Mouse (Mus musculus) embryonic facial prominence, embryonic 12.5 days (tissue): ENCODE data around the gene Il16. TPM values are rescaled to one million over a fixed set of nuclear protein-coding genes. Genes with fewer than 3 reads are reported as not detected.

Experiments used
- ATAC-seq: fragments of 200-750 bp; cut with Nextera tagmentation; 2 replicates; pipeline ENCODE4 v1.8.0; 2017; ENCODE audit not compliant: insufficient number of reproducible peaks, insufficient read depth, low FRiP score, low TSS enrichment
- H3K27ac ChIP-seq: fragments of 300-500 bp; sonication (generic); 2 replicates; pipeline ENCODE4 v1.5.1; 2016; ENCODE audit warnings: mild to moderate bottlenecking
- H3K27me3 ChIP-seq: fragments of 300-500 bp; sonication (generic); 2 replicates; pipeline ENCODE4 v1.6.1; 2016; ENCODE audit warnings: mild to moderate bottlenecking, moderate library complexity
- H3K36me3 ChIP-seq: fragments of 300-500 bp; sonication (generic); 2 replicates; pipeline ENCODE4 v1.6.1; 2016; ENCODE audit warnings: mild to moderate bottlenecking
- H3K4me1 ChIP-seq: fragments of 300-500 bp; sonication (generic); 2 replicates; pipeline ENCODE4 v1.6.1; 2016
- H3K4me2 ChIP-seq: fragments of 300-500 bp; sonication (generic); replicated peaks from 2 replicates; pipeline ENCODE4 v1.6.1; 2016; ENCODE audit warnings: mild to moderate bottlenecking, moderate library complexity
- H3K4me3 ChIP-seq: fragments of 300-500 bp; sonication (generic); 2 replicates; pipeline ENCODE4 v1.5.1; 2016; ENCODE audit warnings: mild to moderate bottlenecking
- H3K9ac ChIP-seq: fragments of 300-500 bp; sonication (generic); 2 replicates; pipeline ENCODE4 v1.6.1; 2016; ENCODE audit warnings: mild to moderate bottlenecking, moderate library complexity
- H3K9me3 ChIP-seq: fragments of 300-500 bp; sonication (generic); 2 replicates; pipeline ENCODE4 v1.6.1; 2016; ENCODE audit warnings: mild to moderate bottlenecking, moderate library complexity
- WGBS: fragments of 180-500 bp; shearing (Covaris S2); methylation state at CpG from one replicate; pipeline ENCODE4 v1.1.7; 2016; 5-methylcytosine and 5-hydroxymethylcytosine counted together
- polyA plus RNA-seq: library from polyadenylated mRNA; unstranded; fragments of >200 nt; fragmentation: Nextera tagmentation; extraction: Ambion mirVana; gene quantifications from 2 replicates; pipeline ENCODE4 v1.2.1, GENCODE M21; 2016

The Il16 gene
- polyA plus RNA-seq, 1 experiment from 2014 or later, result 3.1 TPM

GRCm38 (mm10) chr7:83652498-83652897, 93.0 kb downstream of the Il16 start:
- 78% methylated on average over 5 of the region's 5 CpGs for WGBS
- H3K4me2 ChIP-seq, result no peak overlapping the region
- H3K4me1 ChIP-seq, result no peaks in the 10 kb centered on the region
- H3K4me3 ChIP-seq, result no peak overlapping the region
- H3K36me3 ChIP-seq, result no peaks in the 10 kb centered on the region
- no peak overlapping the region for H3K9ac ChIP-seq
- H3K9me3 ChIP-seq, result no peaks in the 10 kb centered on the region
- H3K27ac ChIP-seq, result no peak overlapping the region
- ATAC-seq, result no peak
- no peaks in the 10 kb centered on the region for H3K27me3 ChIP-seq

- H3K27me3 ChIP-seq, result no peaks in the 10 kb centered on the region
- no peaks in the 10 kb centered on the region for H3K4me1 ChIP-seq
- H3K27ac ChIP-seq, result no peak overlapping the region
- no peak overlapping the region for H3K9ac ChIP-seq
- H3K36me3 ChIP-seq, result no peaks in the 10 kb centered on the region
- H3K4me2 ChIP-seq, result no peak overlapping the region
- no peaks in the 10 kb centered on the region for H3K9me3 ChIP-seq
- 88% methylated on average over 5 of the region's 5 CpGs for WGBS
- H3K4me3 ChIP-seq, result no peak overlapping the region
- ATAC-seq, result no peak
Observed at GRCm38 (mm10) chr7:83650638-83651037, 94.9 kb downstream of the Il16 start.

- no peaks in the 10 kb centered on the region for H3K4me1 ChIP-seq
- H3K4me2 ChIP-seq, result no peak overlapping the region
- no peak overlapping the region for H3K27ac ChIP-seq
- WGBS, result 82% methylated on average over 7 of the region's 7 CpGs
- no peaks in the 10 kb centered on the region for H3K36me3 ChIP-seq
- no peak for ATAC-seq
- H3K9me3 ChIP-seq, result no peaks in the 10 kb centered on the region
- H3K27me3 ChIP-seq, result no peaks in the 10 kb centered on the region
- no peak overlapping the region for H3K4me3 ChIP-seq
- H3K9ac ChIP-seq, result no peak overlapping the region
Observed at GRCm38 (mm10) chr7:83648807-83649206, 96.7 kb downstream of the Il16 start.

GRCm38 (mm10) chr7:83645476-83645875, 100.0 kb downstream of the Il16 start:
- Histone ChIP-seq H3K9me3 (no peaks in the 10 kb centered on the region), H3K4me3 (no peak overlapping the region), H3K27me3 (no peaks in the 10 kb centered on the region), H3K27ac (no peak overlapping the region), H3K9ac (no peak overlapping the region), H3K4me1 (no peaks in the 10 kb centered on the region), H3K4me2 (no peak overlapping the region), H3K36me3 (peaks cover 11% of the 10 kb centered on the region)
- 84% methylated on average over 5 of the region's 5 CpGs for WGBS
- no peak for ATAC-seq

- Histone ChIP-seq H3K9ac (no peak overlapping the region), H3K36me3 (peaks cover 14% of the 10 kb centered on the region), H3K4me3 (no peak overlapping the region), H3K4me1 (no peaks in the 10 kb centered on the region), H3K27ac (no peak overlapping the region), H3K4me2 (no peak overlapping the region), H3K27me3 (no peaks in the 10 kb centered on the region), H3K9me3 (no peaks in the 10 kb centered on the region)
- 87% methylated on average over 2 of the region's 2 CpGs for WGBS
- ATAC-seq, result no peak
Observed at GRCm38 (mm10) chr7:83644761-83645160, 100.8 kb downstream of the Il16 start.

- Histone ChIP-seq H3K9ac (no peak overlapping the region), H3K36me3 (peaks cover 26% of the 10 kb centered on the region), H3K9me3 (no peaks in the 10 kb centered on the region), H3K27ac (no peak overlapping the region), H3K4me2 (no peak overlapping the region), H3K27me3 (no peaks in the 10 kb centered on the region), H3K4me1 (no peaks in the 10 kb centered on the region), H3K4me3 (no peak overlapping the region)
- WGBS, result 92% methylated on average over 6 of the region's 6 CpGs
- ATAC-seq, result no peak
Observed at GRCm38 (mm10) chr7:83643581-83643980, 101.9 kb downstream of the Il16 start.

GRCm38 (mm10) chr7:83641163-83641562, 104.4 kb downstream of the Il16 start:
- no peak for ATAC-seq
- WGBS, result 37% methylated on average over 2 of the region's 2 CpGs
- peaks cover 45% of the 10 kb centered on the region for H3K36me3 ChIP-seq

GRCm38 (mm10) chr7:83640581-83640980, 104.9 kb downstream of the Il16 start:
- Histone ChIP-seq H3K4me2 (no peak overlapping the region), H3K4me3 (no peak overlapping the region), H3K4me1 (no peaks in the 10 kb centered on the region), H3K27me3 (no peaks in the 10 kb centered on the region), H3K9ac (no peak overlapping the region), H3K27ac (no peak overlapping the region), H3K36me3 (peaks cover 49% of the 10 kb centered on the region), H3K9me3 (no peaks in the 10 kb centered on the region)
- ATAC-seq, result no peak
- 87% methylated on average over 5 of the region's 5 CpGs for WGBS

More at GRCm38 (mm10) chr7:83641163-83641562, 104.4 kb downstream of the Il16 start:
- Histone ChIP-seq H3K9me3 (no peaks in the 10 kb centered on the region), H3K27me3 (no peaks in the 10 kb centered on the region), H3K9ac (no peak overlapping the region), H3K27ac (no peak overlapping the region), H3K4me2 (no peak overlapping the region), H3K4me1 (no peaks in the 10 kb centered on the region), H3K4me3 (no peak overlapping the region)

GRCm38 (mm10) chr7:83639084-83639483, 106.4 kb downstream of the Il16 start:
- Histone ChIP-seq H3K4me3 (no peak overlapping the region), H3K4me2 (no peak overlapping the region), H3K9ac (no peak overlapping the region; the same call in 1 of the 2 replicates), H3K4me1 (peaks cover 3% of the 10 kb centered on the region), H3K27ac (no peak overlapping the region), H3K36me3 (peaks cover 49% of the 10 kb centered on the region), H3K27me3 (no peaks in the 10 kb centered on the region), H3K9me3 (no peaks in the 10 kb centered on the region)
- 82% methylated on average over 3 of the region's 3 CpGs for WGBS
- no peak for ATAC-seq

GRCm38 (mm10) chr7:83637781-83638583, 107.5 kb downstream of the Il16 start:
- Histone ChIP-seq H3K27me3 (no peaks in the 10 kb centered on the region), H3K27ac (no peak overlapping the region), H3K4me2 (no peak overlapping the region), H3K9ac (no peak overlapping the region), H3K9me3 (no peaks in the 10 kb centered on the region), H3K4me1 (peaks cover 14% of the 10 kb centered on the region), H3K36me3 (peaks cover 47% of the 10 kb centered on the region), H3K4me3 (no peak overlapping the region)
- ATAC-seq, result no peak
- 95% methylated on average over 8 of the region's 8 CpGs for WGBS

- H3K36me3 ChIP-seq, result peaks cover 45% of the 10 kb centered on the region
- no peak for ATAC-seq
- no peaks in the 10 kb centered on the region for H3K27me3 ChIP-seq
- no peak overlapping the region for H3K4me3 ChIP-seq
- no peaks in the 10 kb centered on the region for H3K9me3 ChIP-seq
- H3K4me1 ChIP-seq, result peaks cover 18% of the 10 kb centered on the region
- H3K4me2 ChIP-seq, result no peak overlapping the region
- 84% methylated on average over 8 of the region's 8 CpGs for WGBS
- H3K27ac ChIP-seq, result no peak overlapping the region
- no peak overlapping the region for H3K9ac ChIP-seq
Observed at GRCm38 (mm10) chr7:83636425-83636824, 109.1 kb downstream of the Il16 start.

- H3K4me1 ChIP-seq, result peaks cover 24% of the 10 kb centered on the region
- H3K36me3 ChIP-seq, result peaks cover 40% of the 10 kb centered on the region
- H3K9me3 ChIP-seq, result no peaks in the 10 kb centered on the region
- H3K4me2 ChIP-seq, result no peak overlapping the region
- H3K4me3 ChIP-seq, result no peak overlapping the region
- WGBS, result 94% methylated on average over 2 of the region's 2 CpGs
- H3K9ac ChIP-seq, result no peak overlapping the region
- no peaks in the 10 kb centered on the region for H3K27me3 ChIP-seq
- H3K27ac ChIP-seq, result no peak overlapping the region
- ATAC-seq, result no peak
Observed at GRCm38 (mm10) chr7:83635726-83636125, 109.8 kb downstream of the Il16 start.
